Mouse (Mus musculus): Measurements from ENCODE around the gene Mrpl49.

Gene Mrpl49

GRCm38 (mm10) chr19:6057313-6058096 lies at the start of gene Mrpl49, which contains the start of gene Fau:
Gene Mrpl49, minus strand, starts transcription at chr19:6057785.
Gene Fau, plus strand, starts transcription at chr19:6057844.
- peak; percentile 98 for DNase-seq (ENCODE audit: inconsistent ontology term)

GRCm38 (mm10) chr19:6105586-6105985 lies 48.0 kb upstream of the Mrpl49 start, which contains the start of gene Naaladl1:
Gene Naaladl1, plus strand, starts transcription at chr19:6105782.
- no peak for DNase-seq (ENCODE audit: inconsistent ontology term)

GRCm38 (mm10) chr19:6104476-6104875 lies 46.9 kb upstream of the Mrpl49 start:
- no peak for DNase-seq (ENCODE audit: inconsistent ontology term)

GRCm38 (mm10) chr19:6102169-6102853 lies 44.7 kb upstream of the Mrpl49 start:
- DNase-seq (ENCODE audit: inconsistent ontology term) = no peak

- no peak for DNase-seq (ENCODE audit: inconsistent ontology term)
These were observed 43.6 kb upstream of the Mrpl49 start for GRCm38 (mm10) chr19:6101186-6101585.

- DNase-seq (ENCODE audit: inconsistent ontology term) = no peak
These were observed 40.3 kb upstream of the Mrpl49 start for GRCm38 (mm10) chr19:6097847-6098246.

GRCm38 (mm10) chr19:6094119-6094518 lies 36.5 kb upstream of the Mrpl49 start, which contains the start of gene AC131692.1:
Gene AC131692.1, plus strand, starts transcription at chr19:6094419.
- DNase-seq (ENCODE audit: inconsistent ontology term) = no peak

GRCm38 (mm10) chr19:6088841-6089240 lies 31.3 kb upstream of the Mrpl49 start:
- no peak for DNase-seq (ENCODE audit: inconsistent ontology term)

GRCm38 (mm10) chr19:6085417-6085879 lies 27.9 kb upstream of the Mrpl49 start:
- DNase-seq (ENCODE audit: inconsistent ontology term) = peak; percentile 85

- DNase-seq (ENCODE audit: inconsistent ontology term) = peak; percentile 98
These were observed 27.1 kb upstream of the Mrpl49 start, which contains the start of the genes Zfpl1 and Cdca5 for GRCm38 (mm10) chr19:6084478-6085248. Gene Zfpl1, minus strand, starts transcription at chr19:6084956. Gene Cdca5, plus strand, starts transcription at chr19:6084983.

- DNase-seq (ENCODE audit: inconsistent ontology term) = no peak
These were observed 24.6 kb upstream of the Mrpl49 start, which contains the start of gene Gm28374 for GRCm38 (mm10) chr19:6082156-6082555. Gene Gm28374, minus strand, starts transcription at chr19:6082256.

GRCm38 (mm10) chr19:6079983-6080480 lies 22.4 kb upstream of the Mrpl49 start, which contains the start of gene Tmem262:
Gene Tmem262, plus strand, starts transcription at chr19:6080033.
- no peak for DNase-seq (ENCODE audit: inconsistent ontology term)

GRCm38 (mm10) chr19:6076564-6077393 lies 19.2 kb upstream of the Mrpl49 start, which contains the start of gene Vps51:
Gene Vps51, minus strand, starts transcription at chr19:6077231.
- peak; percentile 94 for DNase-seq (ENCODE audit: inconsistent ontology term)

GRCm38 (mm10) chr19:6073889-6074288 lies 16.3 kb upstream of the Mrpl49 start:
- no peak for DNase-seq (ENCODE audit: inconsistent ontology term)

- no peak for DNase-seq (ENCODE audit: inconsistent ontology term)
These were observed 13.7 kb upstream of the Mrpl49 start for GRCm38 (mm10) chr19:6071261-6071660.

GRCm38 (mm10) chr19:6070571-6071250 lies 13.1 kb upstream of the Mrpl49 start:
- DNase-seq (ENCODE audit: inconsistent ontology term) = no peak

- no peak for DNase-seq (ENCODE audit: inconsistent ontology term)
These were observed 12.3 kb upstream of the Mrpl49 start for GRCm38 (mm10) chr19:6069851-6070250.

- no peak for DNase-seq (ENCODE audit: inconsistent ontology term)
These were observed 11.4 kb upstream of the Mrpl49 start for GRCm38 (mm10) chr19:6068951-6069350.

- peak; percentile 97 for DNase-seq (ENCODE audit: inconsistent ontology term)
These were observed 10.3 kb upstream of the Mrpl49 start, which contains the start of gene Tm7sf2 for GRCm38 (mm10) chr19:6067724-6068415. Gene Tm7sf2, minus strand, starts transcription at chr19:6068373.

All from Muller cell, postnatal 12 days (primary cell).